Mouse (Mus musculus) forebrain, embryonic 16.5 days (tissue): ENCODE results near the gene Cux2. TPM values are rescaled to one million over a fixed set of nuclear protein-coding genes. Genes with fewer than 3 reads are reported as not detected.

Experiments used
- ATAC-seq: fragments of 200-750 bp; cut with Nextera tagmentation; 2 replicates; pipeline ENCODE4 v1.8.0; 2017; ENCODE audit warnings: mild to moderate bottlenecking, moderate library complexity
- H3K27ac ChIP-seq: fragments of 300-500 bp; sonication (generic); 2 replicates; pipeline ENCODE4 v1.5.1; 2014; ENCODE audit warnings: low read length, control low read depth
- H3K27me3 ChIP-seq: fragments of 300-500 bp; sonication (generic); replicated peaks from 2 replicates; pipeline ENCODE4 v1.6.1; 2014; ENCODE audit warnings: low read length; ENCODE audit not compliant: control insufficient read depth, insufficient read depth
- H3K36me3 ChIP-seq: fragments of 300-500 bp; sonication (generic); 2 replicates; pipeline ENCODE4 v1.6.1; 2014; ENCODE audit not compliant: control insufficient read depth, insufficient read depth
- H3K4me1 ChIP-seq: fragments of 300-500 bp; sonication (generic); replicated peaks from 2 replicates; pipeline ENCODE4 v1.6.1; 2014; ENCODE audit warnings: low read length; ENCODE audit not compliant: control insufficient read depth, insufficient read depth
- H3K4me2 ChIP-seq: fragments of 300-500 bp; sonication (generic); 2 replicates; pipeline ENCODE4 v1.6.1; 2014; ENCODE audit warnings: mild to moderate bottlenecking, low read length, control low read depth
- H3K4me3 ChIP-seq: fragments of 300-500 bp; sonication (generic); replicated peaks from 2 replicates; pipeline ENCODE4 v1.5.1; 2014; ENCODE audit warnings: mild to moderate bottlenecking, low read length, control low read depth
- H3K9ac ChIP-seq: fragments of 300-500 bp; sonication (generic); replicated peaks from 2 replicates; pipeline ENCODE4 v1.6.1; 2014; ENCODE audit warnings: low read depth, low read length, control low read depth
- H3K9me3 ChIP-seq: fragments of 300-500 bp; sonication (generic); 2 replicates; pipeline ENCODE4 v1.6.1; 2016; ENCODE audit warnings: low read length; ENCODE audit not compliant: control insufficient read depth
- WGBS: fragments of 180-500 bp; shearing (Covaris S2); extraction: QIAGEN DNeasy Blood & Tissue Kit; methylation state at CpG from one replicate; pipeline ENCODE4 v1.1.7; 2014; 5-methylcytosine and 5-hydroxymethylcytosine counted together
- polyA plus RNA-seq: library from polyadenylated mRNA; unstranded; fragments of >200 nt; fragmentation: Nextera tagmentation; extraction: Ambion mirVana; gene quantifications from 2 replicates; pipeline ENCODE4 v1.2.1, GENCODE M21; 2015

Gene Cux2
- polyA plus RNA-seq, 1 experiment from 2014 or later, result 32.0 TPM

GRCm38 (mm10) chr5:121972680-121973192 is 77.2 kb downstream of the Cux2 start:
- ATAC-seq, result no peak
- Histone ChIP-seq H3K4me3 (no peak overlapping the region), H3K9me3 (no peaks in the 10 kb centered on the region), H3K36me3 (no peaks in the 10 kb centered on the region), H3K4me1 (peaks cover 57% of the 10 kb centered on the region), H3K9ac (no peak overlapping the region), H3K27ac (no peak overlapping the region), H3K4me2 (no peak overlapping the region), H3K27me3 (no peaks in the 10 kb centered on the region)
- 41% methylated on average over 23 of the region's 23 CpGs for WGBS

GRCm38 (mm10) chr5:121968999-121969398 is 80.9 kb downstream of the Cux2 start:
- peak overlapping the region; percentile 93 for H3K27ac ChIP-seq
- ATAC-seq, result peak; percentile 11; the same call in 1 of the 2 replicates
- H3K9me3 ChIP-seq, result no peaks in the 10 kb centered on the region
- 30% methylated on average over 15 of the region's 15 CpGs for WGBS
- no peak overlapping the region; the same call in 1 of the 2 replicates for H3K4me2 ChIP-seq
- no peaks in the 10 kb centered on the region for H3K27me3 ChIP-seq
- H3K4me1 ChIP-seq, result peaks cover 61% of the 10 kb centered on the region
- no peaks in the 10 kb centered on the region for H3K36me3 ChIP-seq
- no peak overlapping the region for H3K4me3 ChIP-seq
- H3K9ac ChIP-seq, result no peak overlapping the region

GRCm38 (mm10) chr5:121968416-121968815 is 81.5 kb downstream of the Cux2 start:
- Histone ChIP-seq H3K4me2 (peak overlapping the region; percentile 37), H3K36me3 (no peaks in the 10 kb centered on the region), H3K9ac (0 out of 2 replicates have a peak overlapping the region, but pooled peaks have one; percentile 13), H3K4me3 (no peak overlapping the region), H3K4me1 (peaks cover 55% of the 10 kb centered on the region), H3K27me3 (no peaks in the 10 kb centered on the region), H3K27ac (peak overlapping the region; percentile 93), H3K9me3 (no peaks in the 10 kb centered on the region)
- WGBS, result 24% methylated on average over 15 of the region's 15 CpGs
- ATAC-seq, result peak; percentile 90

- Histone ChIP-seq H3K27ac (peak overlapping the region; percentile 93), H3K27me3 (no peaks in the 10 kb centered on the region), H3K9ac (no peak overlapping the region), H3K4me2 (no peak overlapping the region), H3K4me1 (peaks cover 46% of the 10 kb centered on the region), H3K36me3 (no peaks in the 10 kb centered on the region), H3K4me3 (no peak overlapping the region), H3K9me3 (no peaks in the 10 kb centered on the region)
- WGBS, result 61% methylated on average over 5 of the region's 5 CpGs
- no peak for ATAC-seq
Observed at GRCm38 (mm10) chr5:121967520-121967919, 82.4 kb downstream of the Cux2 start.

- no peaks in the 10 kb centered on the region for H3K27me3 ChIP-seq
- 43% methylated on average over 16 of the region's 16 CpGs for WGBS
- H3K4me2 ChIP-seq, result no peak overlapping the region
- H3K36me3 ChIP-seq, result no peaks in the 10 kb centered on the region
- H3K27ac ChIP-seq, result peak overlapping the region; percentile 69
- H3K4me1 ChIP-seq, result peaks cover 42% of the 10 kb centered on the region
- H3K4me3 ChIP-seq, result no peak overlapping the region
- no peaks in the 10 kb centered on the region for H3K9me3 ChIP-seq
- H3K9ac ChIP-seq, result no peak overlapping the region
- ATAC-seq, result no peak
Observed at GRCm38 (mm10) chr5:121966940-121967339, 83.0 kb downstream of the Cux2 start.

GRCm38 (mm10) chr5:121962974-121963373 is 86.9 kb downstream of the Cux2 start:
- no peak for ATAC-seq
- Histone ChIP-seq H3K4me3 (no peak overlapping the region), H3K4me1 (peaks cover 57% of the 10 kb centered on the region)

GRCm38 (mm10) chr5:121962359-121962758 is 87.5 kb downstream of the Cux2 start:
- WGBS, result 92% methylated on average over 7 of the region's 7 CpGs
- no peak overlapping the region for H3K4me3 ChIP-seq
- no peak for ATAC-seq
- H3K4me1 ChIP-seq, result peaks cover 53% of the 10 kb centered on the region
- no peak overlapping the region for H3K9ac ChIP-seq
- no peaks in the 10 kb centered on the region for H3K9me3 ChIP-seq
- no peaks in the 10 kb centered on the region for H3K27me3 ChIP-seq
- H3K36me3 ChIP-seq, result no peaks in the 10 kb centered on the region
- no peak overlapping the region for H3K4me2 ChIP-seq
- H3K27ac ChIP-seq, result no peak overlapping the region

More at GRCm38 (mm10) chr5:121962974-121963373, 86.9 kb downstream of the Cux2 start:
- H3K4me2 ChIP-seq, result no peak overlapping the region
- H3K9ac ChIP-seq, result no peak overlapping the region
- WGBS, result 81% methylated on average over 10 of the region's 10 CpGs
- no peaks in the 10 kb centered on the region for H3K27me3 ChIP-seq
- H3K36me3 ChIP-seq, result no peaks in the 10 kb centered on the region
- no peaks in the 10 kb centered on the region for H3K9me3 ChIP-seq
- H3K27ac ChIP-seq, result no peak overlapping the region

- no peak overlapping the region for H3K4me2 ChIP-seq
- H3K4me1 ChIP-seq, result peaks cover 47% of the 10 kb centered on the region
- peak; percentile 21; the same call in 1 of the 2 replicates for ATAC-seq
- H3K9me3 ChIP-seq, result no peaks in the 10 kb centered on the region
- H3K4me3 ChIP-seq, result no peak overlapping the region
- no peaks in the 10 kb centered on the region for H3K27me3 ChIP-seq
- 62% methylated on average over 8 of the region's 8 CpGs for WGBS
- H3K9ac ChIP-seq, result no peak overlapping the region
- H3K27ac ChIP-seq, result no peak overlapping the region
- H3K36me3 ChIP-seq, result no peaks in the 10 kb centered on the region
Observed at GRCm38 (mm10) chr5:121961256-121961655, 88.6 kb downstream of the Cux2 start.

GRCm38 (mm10) chr5:121959688-121960087 is 90.2 kb downstream of the Cux2 start:
- Histone ChIP-seq H3K4me3 (no peak overlapping the region), H3K9me3 (no peaks in the 10 kb centered on the region), H3K4me2 (no peak overlapping the region), H3K9ac (peak overlapping the region; percentile 39), H3K27ac (peak overlapping the region; percentile 20; the same call in 1 of the 2 replicates), H3K36me3 (no peaks in the 10 kb centered on the region), H3K27me3 (no peaks in the 10 kb centered on the region), H3K4me1 (peaks cover 39% of the 10 kb centered on the region)
- WGBS, result 28% methylated on average over 10 of the region's 10 CpGs
- ATAC-seq, result peak; percentile 80

- Histone ChIP-seq H3K27me3 (no peaks in the 10 kb centered on the region), H3K4me2 (no peak overlapping the region), H3K4me3 (no peak overlapping the region), H3K9me3 (no peaks in the 10 kb centered on the region), H3K4me1 (peaks cover 39% of the 10 kb centered on the region), H3K27ac (no peak overlapping the region), H3K9ac (no peak overlapping the region), H3K36me3 (no peaks in the 10 kb centered on the region)
- no peak for ATAC-seq
- WGBS, result 90% methylated on average over 9 of the region's 9 CpGs
Observed at GRCm38 (mm10) chr5:121958551-121958950, 91.4 kb downstream of the Cux2 start.
